In the genomic region with DNA sequence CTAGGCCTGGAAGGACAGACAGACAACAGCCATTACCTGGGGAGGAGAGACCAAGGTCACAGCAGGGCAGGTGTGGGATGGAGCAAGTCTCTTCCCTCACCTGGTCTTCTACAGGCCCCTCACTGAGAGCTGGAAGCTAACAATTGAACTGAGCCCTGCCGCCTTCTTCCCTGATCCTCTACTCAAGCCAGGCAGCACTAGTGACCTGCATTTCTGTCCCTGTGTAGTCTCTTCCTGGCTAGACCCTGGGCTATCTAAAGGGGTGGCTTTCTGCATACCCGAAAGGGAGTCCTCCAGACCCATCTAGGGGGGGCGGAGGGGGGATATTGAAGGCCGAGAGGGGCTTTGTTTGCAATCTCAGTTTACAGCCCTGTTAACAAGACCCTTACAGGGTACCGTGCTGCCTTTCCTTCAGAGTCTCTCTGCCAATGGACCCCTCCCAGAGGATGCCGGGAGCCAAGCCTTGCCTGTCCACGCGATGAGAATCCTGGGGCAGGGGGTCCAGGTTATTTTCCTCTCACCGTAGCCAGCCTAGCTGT, we compare ENCODE assay signal across 9 mouse cellular contexts.
DNase-seq lines count a peak whose midpoint lies in the region; ATAC-seq and TF ChIP-seq lines count a peak whose summit lies in the region.
"Had no signal": no experiment of that assay in that cellular context is flagged by ENCODE, and none has a peak within 500 bp of the region (broad histone marks: within the 10 kb centered on the region; RNA-seq: fewer than 3 reads in every experiment).

No protein-coding gene starts in this region.

- no peak overlapping the region for H3K9ac ChIP-seq in liver, embryonic 11.5 days (ENCODE audit: low read depth, low read length)
- no peak overlapping the region for H3K9ac ChIP-seq in liver, postnatal 0 days (replicated peaks)
- peak overlapping the region; percentile 27 for H3K9ac ChIP-seq in forebrain, embryonic 16.5 days (replicated peaks; ENCODE audit: low read depth, low read length)
- H3K9ac ChIP-seq in intestine, embryonic 15.5 days = peak overlapping the region; percentile 28; the same call in 1 of the 2 replicates

- no peaks in the 10 kb centered on the region for H3K9me3 ChIP-seq in liver, embryonic 11.5 days (ENCODE audit: control insufficient read depth, low read length)
- no peaks in the 10 kb centered on the region for H3K9me3 ChIP-seq in liver, postnatal 0 days (ENCODE audit: low read length)
- H3K9me3 ChIP-seq in forebrain, embryonic 16.5 days (ENCODE audit: control insufficient read depth, low read length) = no peaks in the 10 kb centered on the region
- H3K9me3 ChIP-seq in intestine, embryonic 15.5 days = no peaks in the 10 kb centered on the region

- 74% methylated on average over 9 of the region's 9 CpGs for WGBS in liver, embryonic 11.5 days
- WGBS in liver, postnatal 0 days (ENCODE audit: insufficient replicate concordance) = 80% methylated on average over 9 of the region's 9 CpGs
- WGBS in forebrain, embryonic 16.5 days = 20% methylated on average over 9 of the region's 9 CpGs
- WGBS in intestine, embryonic 15.5 days = 34% methylated on average over 9 of the region's 9 CpGs

- TF ChIP-seq CTCF in liver, postnatal 0 days (IDR thresholded peaks at IDR 0.05; ENCODE audit: low read depth) = no peak

- peaks cover 60% of the 10 kb centered on the region for H3K4me1 ChIP-seq in liver, embryonic 11.5 days (replicated peaks; ENCODE audit: control insufficient read depth, insufficient read depth, low read length)
- H3K4me1 ChIP-seq in liver, postnatal 0 days (ENCODE audit: insufficient read depth) = peaks cover 49% of the 10 kb centered on the region
- peaks cover 61% of the 10 kb centered on the region for H3K4me1 ChIP-seq in forebrain, embryonic 16.5 days (replicated peaks; ENCODE audit: control insufficient read depth, insufficient read depth, low read length)
- H3K4me1 ChIP-seq in intestine, embryonic 15.5 days (replicated peaks) = peaks cover 75% of the 10 kb centered on the region

- no peaks in the 10 kb centered on the region for H3K36me3 ChIP-seq in liver, embryonic 11.5 days (ENCODE audit: control insufficient read depth, insufficient read depth, low read length)
- H3K36me3 ChIP-seq in liver, postnatal 0 days (replicated peaks; ENCODE audit: insufficient read depth, low read length) = peaks cover 4% of the 10 kb centered on the region
- no peaks in the 10 kb centered on the region for H3K36me3 ChIP-seq in forebrain, embryonic 16.5 days (ENCODE audit: control insufficient read depth, insufficient read depth)
- no peaks in the 10 kb centered on the region for H3K36me3 ChIP-seq in intestine, embryonic 15.5 days

- 0 out of 2 replicates have a peak overlapping the region, but pooled peaks have one; percentile 25 for H3K27ac ChIP-seq in liver, embryonic 11.5 days (ENCODE audit: low read depth, low read length)
- H3K27ac ChIP-seq in liver, postnatal 0 days (ENCODE audit: low read depth) = no peak overlapping the region
- peak overlapping the region; percentile 30; the same call in 1 of the 2 replicates for H3K27ac ChIP-seq in forebrain, embryonic 16.5 days (ENCODE audit: low read length)
- peak overlapping the region; percentile 75 for H3K27ac ChIP-seq in intestine, embryonic 15.5 days

- no peaks in the 10 kb centered on the region for H3K27me3 ChIP-seq in liver, embryonic 11.5 days (replicated peaks; ENCODE audit: control insufficient read depth, insufficient read depth, low read length)
- H3K27me3 ChIP-seq in liver, postnatal 0 days (ENCODE audit: insufficient read depth, low read length) = 0 out of 2 replicates have a peak, but pooled peaks cover 6% of the 10 kb centered on the region
- H3K27me3 ChIP-seq in forebrain, embryonic 16.5 days (replicated peaks; ENCODE audit: control insufficient read depth, insufficient read depth, low read length) = no peaks in the 10 kb centered on the region
- H3K27me3 ChIP-seq in intestine, embryonic 15.5 days (replicated peaks) = no peaks in the 10 kb centered on the region

- TF ChIP-seq EP300 in liver, postnatal 0 days (IDR thresholded peaks at IDR 0.05; ENCODE audit: low read depth) = no peak

- no peak overlapping the region for H3K4me3 ChIP-seq in liver, embryonic 11.5 days (ENCODE audit: low read depth, low read length)
- H3K4me3 ChIP-seq in liver, postnatal 0 days (ENCODE audit: low read depth, low read length) = no peak overlapping the region
- peak overlapping the region; percentile 27 for H3K4me3 ChIP-seq in forebrain, embryonic 16.5 days (replicated peaks; ENCODE audit: low read length)
- no peak overlapping the region for H3K4me3 ChIP-seq in intestine, embryonic 15.5 days (replicated peaks)

- ATAC-seq in liver, embryonic 11.5 days (replicated peaks; ENCODE audit: low FRiP score) = no peak
- ATAC-seq in liver, postnatal 0 days = no peak
- no peak for ATAC-seq in forebrain, embryonic 16.5 days
- ATAC-seq in intestine, embryonic 15.5 days = no peak
- ATAC-seq in CD4-positive, CD25-positive, alpha-beta regulatory T cell, adult 4 months = no peak

- no peak overlapping the region for H3K4me2 ChIP-seq in liver, embryonic 11.5 days
- H3K4me2 ChIP-seq in liver, postnatal 0 days (ENCODE audit: low read depth, low read length) = no peak overlapping the region
- peak overlapping the region; percentile 55 for H3K4me2 ChIP-seq in forebrain, embryonic 16.5 days (ENCODE audit: low read length)
- H3K4me2 ChIP-seq in intestine, embryonic 15.5 days (replicated peaks) = peak overlapping the region; percentile 23

- DNase-seq in liver, embryonic 11.5 days (ENCODE audit: low spot score) = no peak
- no peak for DNase-seq in liver, postnatal 0 days
- DNase-seq in retina, embryonic 14.5 days (ENCODE audit: low spot score) = peak; percentile 19
- DNase-seq in urinary bladder, postnatal 10 days (ENCODE audit: low spot score) = no peak
- DNase-seq in left cerebral cortex, postnatal 10 days (ENCODE audit: extremely low spot score in 1 of 2, low spot score in 2 of 2) = no peak
- DNase-seq: embryo, embryonic 11 days had no signal

- intact Hi-C loops in left cerebral cortex, postnatal 10 days (cut with DNase I) = no loop called here

Comparison
In these comparisons a context has a peak if more than half of its experiments do, and no peak if none do; other contexts are left out.
1. H3K4me2 ChIP-seq: peak in forebrain, embryonic 16.5 days (single experiment) and intestine, embryonic 15.5 days (single experiment); none in liver, embryonic 11.5 days (single experiment) and liver, postnatal 0 days (single experiment).
2. H3K9ac ChIP-seq: peak in forebrain, embryonic 16.5 days (single experiment) and intestine, embryonic 15.5 days (single experiment); none in liver, embryonic 11.5 days (single experiment) and liver, postnatal 0 days (single experiment).